Mouse (Mus musculus): ENCODE measurements at regions not wholly inside any gene's neighbourhood (a gene's known extent, or its start where the extent isn't known, plus 50 kb on each side); places are given as distances from the start of the nearest gene placed in this dataset.

DNA sequence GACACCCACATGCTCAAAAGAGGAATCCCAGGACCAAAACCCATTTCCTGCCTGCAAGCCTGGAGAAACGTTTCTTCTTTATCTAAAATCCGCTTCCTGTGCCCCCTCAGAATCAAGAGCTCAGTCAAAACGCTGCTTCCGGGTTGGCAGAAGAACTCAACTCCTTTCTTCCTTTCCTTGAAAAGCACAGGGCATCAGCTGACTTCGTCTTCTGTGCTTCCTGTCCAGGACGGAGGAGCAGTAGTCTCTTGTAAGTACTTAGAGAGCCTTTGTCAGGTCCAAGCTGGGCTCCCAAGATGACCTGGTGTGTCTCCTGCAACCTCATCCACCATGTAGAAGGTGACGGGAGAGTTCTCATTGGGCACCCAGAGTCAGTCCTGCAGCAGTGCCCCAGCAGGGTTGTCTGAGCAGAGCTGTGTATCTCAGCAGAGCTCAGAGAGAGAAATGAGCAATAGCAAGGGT lies 199.3 kb upstream of the 4930412O13Rik start:
- Histone ChIP-seq H3K27ac (ENCODE audit: low read depth, low read length) (no peak overlapping the region), H3K4me3 (ENCODE audit: low read depth, low read length) (no peak overlapping the region), H3K27me3 (ENCODE audit: insufficient read depth, low read length) (no peaks in the 10 kb centered on the region), H3K9ac (no peak overlapping the region), H3K4me1 (ENCODE audit: insufficient read depth) (no peaks in the 10 kb centered on the region), H3K9me3 (ENCODE audit: low read length) (no peaks in the 10 kb centered on the region), H3K36me3 (ENCODE audit: insufficient read depth) (no peaks in the 10 kb centered on the region), H3K4me2 (ENCODE audit: low read depth) (no peak overlapping the region)
- WGBS: 85% methylated on average over 7 of the region's 7 CpGs
- TF ChIP-seq CTCF (IDR thresholded peaks at IDR 0.05; ENCODE audit: low read depth): no peak
- DNase-seq (no peak), ATAC-seq (no peak)

DNA sequence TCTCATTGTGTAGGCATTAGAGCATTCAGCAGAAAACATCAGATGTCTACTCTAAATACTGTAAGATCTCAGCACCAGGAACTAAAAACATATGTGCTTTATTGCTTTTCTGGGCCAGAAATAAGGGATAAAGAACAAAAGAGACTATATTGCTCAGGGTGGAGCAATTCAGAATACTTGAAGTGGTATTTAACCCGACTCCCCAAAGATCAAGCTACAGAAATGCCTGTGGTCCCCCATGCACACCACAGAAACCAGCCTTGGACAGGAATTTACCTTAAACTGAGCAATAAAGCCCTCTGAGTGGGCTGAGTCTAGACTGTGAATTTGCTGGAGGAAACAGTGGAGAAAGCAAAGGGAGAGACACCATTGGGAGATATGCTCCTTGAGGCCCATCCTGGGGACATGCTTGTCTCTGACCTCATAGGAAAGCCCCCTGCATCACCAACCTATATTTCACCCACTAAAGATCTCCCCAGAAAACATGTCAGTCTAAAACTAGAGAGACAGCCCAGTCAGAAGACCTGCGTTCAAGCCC lies 197.3 kb upstream of the 4930412O13Rik start:
- Histone ChIP-seq H3K4me3 (ENCODE audit: low read depth, low read length) (no peak overlapping the region), H3K4me2 (ENCODE audit: low read depth) (no peak overlapping the region), H3K27me3 (ENCODE audit: insufficient read depth, low read length) (no peaks in the 10 kb centered on the region), H3K4me1 (ENCODE audit: insufficient read depth) (no peaks in the 10 kb centered on the region), H3K9me3 (ENCODE audit: low read length) (no peaks in the 10 kb centered on the region), H3K9ac (no peak overlapping the region), H3K27ac (ENCODE audit: low read depth, low read length) (no peak overlapping the region), H3K36me3 (ENCODE audit: insufficient read depth) (no peaks in the 10 kb centered on the region)
- no peak for TF ChIP-seq CTCF (IDR thresholded peaks at IDR 0.05; ENCODE audit: low read depth)
- WGBS: 90% methylated on average over 2 of the region's 2 CpGs
- DNase-seq: no peak
- ATAC-seq: no peak

DNA sequence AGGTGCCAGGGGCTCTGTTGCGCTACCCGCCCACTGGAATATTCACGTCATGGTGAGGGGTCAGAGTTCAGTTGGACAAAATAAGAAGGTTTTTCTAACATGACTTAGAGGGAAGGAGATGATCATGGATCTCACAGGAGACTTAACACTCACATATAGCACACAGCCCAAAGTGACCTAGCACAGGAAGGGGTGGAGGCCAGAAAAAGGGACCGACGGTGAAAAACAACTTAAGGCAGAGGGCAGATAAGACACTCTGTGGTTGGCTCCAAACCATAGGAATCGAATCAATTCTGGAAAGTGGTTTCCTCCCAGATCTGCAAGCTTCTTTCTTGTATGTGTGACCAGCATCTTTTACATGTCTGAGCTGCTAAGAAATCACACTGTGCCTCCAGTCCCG lies 192.9 kb upstream of the 4930412O13Rik start:
- Histone ChIP-seq H3K27ac (ENCODE audit: low read depth, low read length) (no peak overlapping the region), H3K9me3 (ENCODE audit: low read length) (no peaks in the 10 kb centered on the region), H3K27me3 (ENCODE audit: insufficient read depth, low read length) (no peaks in the 10 kb centered on the region), H3K9ac (no peak overlapping the region), H3K36me3 (ENCODE audit: insufficient read depth) (no peaks in the 10 kb centered on the region), H3K4me2 (ENCODE audit: low read depth) (no peak overlapping the region), H3K4me1 (ENCODE audit: insufficient read depth) (no peaks in the 10 kb centered on the region), H3K4me3 (ENCODE audit: low read depth, low read length) (no peak overlapping the region)
- ATAC-seq (no peak), DNase-seq (no peak)
- 89% methylated on average over 7 of the region's 7 CpGs for WGBS
- TF ChIP-seq CTCF (IDR thresholded peaks at IDR 0.05; ENCODE audit: low read depth): no peak

DNA sequence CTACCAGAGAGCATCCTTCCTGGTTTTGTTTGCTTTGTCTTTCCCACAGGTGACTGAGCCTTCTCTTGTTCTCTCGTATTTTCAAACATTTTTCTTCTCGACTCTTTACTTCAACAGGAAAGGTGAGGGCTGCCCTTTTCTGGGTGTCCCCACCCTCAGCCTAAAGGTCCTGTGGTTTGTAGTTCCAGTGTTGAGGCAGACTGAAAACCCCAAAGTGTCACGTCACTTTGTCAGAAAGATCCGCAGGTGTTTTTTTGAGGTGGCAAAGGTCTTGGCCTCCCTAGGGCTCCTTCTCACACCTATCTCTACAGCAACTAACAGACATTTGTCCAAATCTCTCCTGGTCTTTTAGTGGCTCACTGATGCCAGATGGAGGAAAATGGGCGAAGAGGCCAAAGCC lies 191.5 kb upstream of the 4930412O13Rik start:
- no peaks in the 10 kb centered on the region for H3K4me1 ChIP-seq (ENCODE audit: insufficient read depth)

DNA sequence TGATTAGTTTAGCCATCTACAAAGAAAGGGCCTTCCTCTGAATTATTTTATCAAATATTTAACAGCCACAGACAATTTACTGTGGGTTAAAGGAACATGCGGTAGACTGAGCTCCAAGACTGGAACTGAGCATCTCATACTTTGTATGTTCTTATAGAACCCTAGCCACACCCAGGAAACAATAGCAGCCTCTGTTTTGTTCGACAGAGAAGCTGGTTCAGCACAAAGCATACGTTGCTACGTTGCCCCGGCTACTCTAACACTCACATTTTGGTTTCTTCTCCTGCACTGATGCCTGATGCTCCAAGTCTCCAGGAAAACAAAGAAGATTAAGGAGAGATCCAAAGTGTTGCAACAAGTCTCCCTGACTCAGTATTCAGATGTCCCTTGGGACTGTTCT lies 189.5 kb upstream of the 4930412O13Rik start:
- no peak for TF ChIP-seq CTCF (IDR thresholded peaks at IDR 0.05; ENCODE audit: low read depth)
- Histone ChIP-seq H3K9ac (no peak overlapping the region), H3K36me3 (ENCODE audit: insufficient read depth) (no peaks in the 10 kb centered on the region), H3K4me2 (ENCODE audit: low read depth) (no peak overlapping the region), H3K4me3 (ENCODE audit: low read depth, low read length) (no peak overlapping the region), H3K4me1 (ENCODE audit: insufficient read depth) (no peaks in the 10 kb centered on the region), H3K9me3 (ENCODE audit: low read length) (no peaks in the 10 kb centered on the region), H3K27ac (ENCODE audit: low read depth, low read length) (no peak overlapping the region), H3K27me3 (ENCODE audit: insufficient read depth, low read length) (no peaks in the 10 kb centered on the region)
- DNase-seq: no peak
- 66% methylated on average over 5 of the region's 5 CpGs for WGBS
- ATAC-seq: no peak

More for the DNA sequence above, 191.5 kb upstream of the 4930412O13Rik start:
- no peak for ATAC-seq
- H3K9me3 ChIP-seq (ENCODE audit: low read length): no peaks in the 10 kb centered on the region
- H3K27me3 ChIP-seq (ENCODE audit: insufficient read depth, low read length): no peaks in the 10 kb centered on the region
- no peaks in the 10 kb centered on the region for H3K36me3 ChIP-seq (ENCODE audit: insufficient read depth)
- no peak overlapping the region for H3K9ac ChIP-seq
- TF ChIP-seq CTCF (IDR thresholded peaks at IDR 0.05; ENCODE audit: low read depth): no peak
- H3K4me3 ChIP-seq (ENCODE audit: low read depth, low read length): no peak overlapping the region
- no peak for DNase-seq
- no peak overlapping the region for H3K27ac ChIP-seq (ENCODE audit: low read depth, low read length)
- no peak overlapping the region for H3K4me2 ChIP-seq (ENCODE audit: low read depth)
- 90% methylated on average over 5 of the region's 5 CpGs for WGBS

DNA sequence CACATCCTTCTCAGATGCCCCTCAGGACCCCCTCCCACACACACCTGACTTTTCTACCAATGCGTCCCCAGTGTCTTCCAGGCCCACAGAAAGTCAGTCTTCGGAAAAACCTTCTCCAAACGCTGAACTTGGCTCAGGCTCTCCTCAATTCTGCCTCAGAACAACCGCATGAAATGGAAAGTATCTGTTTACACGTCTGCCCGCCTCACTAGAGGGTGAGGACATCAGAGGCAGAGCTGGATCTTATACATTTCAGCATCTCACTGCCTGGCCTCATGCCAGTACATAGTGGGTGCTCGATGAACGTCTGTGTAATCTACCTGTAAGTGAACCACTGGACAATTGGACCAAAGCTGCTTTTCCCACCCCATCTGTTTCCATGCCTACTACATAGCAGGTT lies 189.1 kb upstream of the 4930412O13Rik start:
- Histone ChIP-seq H3K9ac (no peak overlapping the region), H3K4me1 (ENCODE audit: insufficient read depth) (no peaks in the 10 kb centered on the region), H3K4me2 (ENCODE audit: low read depth) (no peak overlapping the region), H3K36me3 (ENCODE audit: insufficient read depth) (no peaks in the 10 kb centered on the region), H3K27me3 (ENCODE audit: insufficient read depth, low read length) (no peaks in the 10 kb centered on the region), H3K9me3 (ENCODE audit: low read length) (no peaks in the 10 kb centered on the region), H3K27ac (ENCODE audit: low read depth, low read length) (no peak overlapping the region), H3K4me3 (ENCODE audit: low read depth, low read length) (no peak overlapping the region)
- no peak for TF ChIP-seq CTCF (IDR thresholded peaks at IDR 0.05; ENCODE audit: low read depth)
- DNase-seq (no peak), ATAC-seq (no peak)
- 81% methylated on average over 8 of the region's 8 CpGs for WGBS

DNA sequence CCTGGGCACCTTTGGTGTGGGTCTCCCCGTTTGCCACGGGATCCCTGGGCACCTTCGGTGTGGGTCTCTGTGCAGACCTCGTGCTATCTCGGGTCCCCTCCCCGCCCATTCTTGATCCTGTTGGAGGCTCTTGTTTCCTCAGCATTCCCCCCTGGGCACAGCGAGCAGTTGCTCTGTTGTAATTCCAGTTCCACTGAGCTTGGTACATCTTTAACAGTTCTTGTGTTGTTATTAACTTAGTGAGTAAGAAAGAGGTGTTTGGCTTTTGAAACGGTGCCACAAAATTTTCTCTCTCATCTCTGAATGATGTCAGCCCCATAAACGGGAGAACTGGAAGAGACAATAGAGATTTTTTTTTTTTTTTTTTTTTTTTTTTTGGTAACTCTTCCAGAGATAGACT lies 187.7 kb upstream of the 4930412O13Rik start:
- no peak for TF ChIP-seq CTCF (IDR thresholded peaks at IDR 0.05; ENCODE audit: low read depth)
- H3K9ac ChIP-seq: no peak overlapping the region
- no peaks in the 10 kb centered on the region for H3K36me3 ChIP-seq (ENCODE audit: insufficient read depth)
- WGBS: 72% methylated on average over 9 of the region's 9 CpGs
- no peaks in the 10 kb centered on the region for H3K4me1 ChIP-seq (ENCODE audit: insufficient read depth)
- no peak for DNase-seq
- H3K4me3 ChIP-seq (ENCODE audit: low read depth, low read length): no peak overlapping the region
- H3K9me3 ChIP-seq (ENCODE audit: low read length): no peaks in the 10 kb centered on the region
- H3K27me3 ChIP-seq (ENCODE audit: insufficient read depth, low read length): no peaks in the 10 kb centered on the region
- H3K27ac ChIP-seq (ENCODE audit: low read depth, low read length): no peak overlapping the region
- no peak for ATAC-seq
- no peak overlapping the region for H3K4me2 ChIP-seq (ENCODE audit: low read depth)

Data from forebrain, postnatal 0 days (tissue).